Mouse (Mus musculus): ENCODE results near the gene Fcgr3.

Fcgr3 gene

GRCm38 (mm10) chr1:171050774-171051173, 14.0 kb downstream of the Fcgr3 start:
- DNase-seq (ENCODE audit: low read depth, low spot score) = no peak

GRCm38 (mm10) chr1:171049263-171049662, 15.5 kb downstream of the Fcgr3 start:
- DNase-seq (ENCODE audit: low read depth, low spot score) = no peak

- DNase-seq (ENCODE audit: low read depth, low spot score) = peak; percentile 80
Measured at GRCm38 (mm10) chr1:171046501-171046900, 18.2 kb downstream of the Fcgr3 start.

- no peak for DNase-seq (ENCODE audit: low read depth, low spot score)
Measured at GRCm38 (mm10) chr1:171045079-171045465, 19.7 kb downstream of the Fcgr3 start.

- peak; percentile 38 for DNase-seq (ENCODE audit: low read depth, low spot score)
Measured at GRCm38 (mm10) chr1:171044365-171045078, 20.2 kb downstream of the Fcgr3 start.

GRCm38 (mm10) chr1:171043594-171044153, 21.1 kb downstream of the Fcgr3 start:
- no peak for DNase-seq (ENCODE audit: low read depth, low spot score)

GRCm38 (mm10) chr1:171039880-171040279, 24.9 kb downstream of the Fcgr3 start:
- DNase-seq (ENCODE audit: low read depth, low spot score) = no peak

GRCm38 (mm10) chr1:171039135-171039534, 25.6 kb downstream of the Fcgr3 start:
- DNase-seq (ENCODE audit: low read depth, low spot score) = peak; percentile 87

- peak; percentile 69 for DNase-seq (ENCODE audit: low read depth, low spot score)
Measured at GRCm38 (mm10) chr1:171037861-171038721, 26.6 kb downstream of the Fcgr3 start.

- peak; percentile 71 for DNase-seq (ENCODE audit: low read depth, low spot score)
Measured at GRCm38 (mm10) chr1:171036550-171037324, 28.0 kb downstream of the Fcgr3 start.

- DNase-seq (ENCODE audit: low read depth, low spot score) = no peak
Measured at GRCm38 (mm10) chr1:171035611-171036010, 29.1 kb downstream of the Fcgr3 start.

- DNase-seq (ENCODE audit: low read depth, low spot score) = peak; percentile 60
Measured at GRCm38 (mm10) chr1:171034201-171034600, 30.5 kb downstream of the Fcgr3 start.

GRCm38 (mm10) chr1:171033756-171034155, 31.0 kb downstream of the Fcgr3 start:
- peak; percentile 90 for DNase-seq (ENCODE audit: low read depth, low spot score)

- DNase-seq (ENCODE audit: low read depth, low spot score) = peak; percentile 75
Measured at GRCm38 (mm10) chr1:171033196-171033595, 31.5 kb downstream of the Fcgr3 start.

GRCm38 (mm10) chr1:171032691-171033090, 32.0 kb downstream of the Fcgr3 start:
- peak; percentile 30 for DNase-seq (ENCODE audit: low read depth, low spot score)

GRCm38 (mm10) chr1:171031752-171032151, 33.0 kb downstream of the Fcgr3 start:
- no peak for DNase-seq (ENCODE audit: low read depth, low spot score)

GRCm38 (mm10) chr1:171019311-171019950, 45.3 kb downstream of the Fcgr3 start:
- DNase-seq (ENCODE audit: low read depth, low spot score) = no peak

GRCm38 (mm10) chr1:171018737-171019136, 46.0 kb downstream of the Fcgr3 start, which contains the start of gene Fcgr4:
Fcgr4 (plus strand) TSS chr1:171018920.
- DNase-seq (ENCODE audit: low read depth, low spot score) = no peak

GRCm38 (mm10) chr1:171017468-171018158, 47.1 kb downstream of the Fcgr3 start:
- no peak for DNase-seq (ENCODE audit: low read depth, low spot score)

- DNase-seq (ENCODE audit: low read depth, low spot score) = no peak
Measured at GRCm38 (mm10) chr1:171016676-171017356, 47.9 kb downstream of the Fcgr3 start.

All from ES-CJ7 (cell line).